Mouse (Mus musculus) heart, embryonic 10.5 days (tissue): ENCODE results near the gene Cdk14. TPM values are rescaled to one million over a fixed set of nuclear protein-coding genes. Genes with fewer than 3 reads are reported as not detected.

ENCODE experiments used
- DNase-seq: peaks from one replicate; pipeline ENCODE4 v3.0.0-alpha.2; 2017; ENCODE audit warnings: low spot score
- H3K27ac ChIP-seq: fragments of 300-500 bp; sonication (generic); 2 replicates; pipeline ENCODE4 v1.5.1; 2016; ENCODE audit warnings: mild to moderate bottlenecking
- H3K27me3 ChIP-seq: fragments of 300-500 bp; sonication (generic); 2 replicates; pipeline ENCODE4 v1.6.1; 2016; ENCODE audit warnings: mild to moderate bottlenecking; ENCODE audit not compliant: poor library complexity, insufficient read depth, severe bottlenecking
- H3K36me3 ChIP-seq: fragments of 300-500 bp; sonication (generic); 2 replicates; pipeline ENCODE4 v1.6.1; 2016; ENCODE audit warnings: mild to moderate bottlenecking, moderate library complexity
- H3K4me1 ChIP-seq: fragments of 300-500 bp; sonication (generic); 2 replicates; pipeline ENCODE4 v1.6.1; 2016; ENCODE audit warnings: mild to moderate bottlenecking
- H3K4me3 ChIP-seq: fragments of 300-500 bp; sonication (generic); 2 replicates; pipeline ENCODE4 v1.5.1; 2016; ENCODE audit warnings: mild to moderate bottlenecking, moderate library complexity
- H3K9me3 ChIP-seq: fragments of 300-500 bp; sonication (generic); 2 replicates; pipeline ENCODE4 v1.6.1; 2016; ENCODE audit warnings: mild to moderate bottlenecking, moderate library complexity
- WGBS: fragments of 180-500 bp; shearing (Covaris S2); methylation state at CpG from one replicate; pipeline ENCODE4 v1.1.7; 2016; 5-methylcytosine and 5-hydroxymethylcytosine counted together
- polyA plus RNA-seq: library from polyadenylated mRNA; unstranded; fragments of >200 nt; fragmentation: Nextera tagmentation; extraction: Ambion mirVana; gene quantifications from 2 replicates; pipeline ENCODE4 v1.2.1, GENCODE M21; 2016

The Cdk14 gene
- polyA plus RNA-seq, 1 experiment from 2014 or later: 17.7 TPM

- H3K9me3 ChIP-seq: no peaks in the 10 kb centered on the region
- peaks cover 11% of the 10 kb centered on the region for H3K4me1 ChIP-seq
Measured at GRCm38 (mm10) chr5:5296773-5297172, 123.3 kb downstream of the Cdk14 start.

GRCm38 (mm10) chr5:5292830-5293542, 127.1 kb downstream of the Cdk14 start:
- H3K9me3 ChIP-seq: no peaks in the 10 kb centered on the region
- no peaks in the 10 kb centered on the region for H3K36me3 ChIP-seq
- 90% methylated on average over 8 of the region's 8 CpGs for WGBS
- no peaks in the 10 kb centered on the region for H3K27me3 ChIP-seq
- H3K27ac ChIP-seq: no peak overlapping the region
- no peak for DNase-seq
- no peak overlapping the region for H3K4me3 ChIP-seq
- peaks cover 9% of the 10 kb centered on the region for H3K4me1 ChIP-seq

More at GRCm38 (mm10) chr5:5296773-5297172, 123.3 kb downstream of the Cdk14 start:
- no peak for DNase-seq
- no peak overlapping the region for H3K4me3 ChIP-seq
- no peaks in the 10 kb centered on the region for H3K27me3 ChIP-seq
- H3K36me3 ChIP-seq: no peaks in the 10 kb centered on the region
- no peak overlapping the region for H3K27ac ChIP-seq

GRCm38 (mm10) chr5:5291321-5291991, 128.7 kb downstream of the Cdk14 start:
- no peak overlapping the region for H3K27ac ChIP-seq
- no peak overlapping the region for H3K4me3 ChIP-seq
- H3K4me1 ChIP-seq: peaks cover 9% of the 10 kb centered on the region
- no peak for DNase-seq
- H3K36me3 ChIP-seq: no peaks in the 10 kb centered on the region
- 78% methylated on average over 6 of the region's 6 CpGs for WGBS
- H3K27me3 ChIP-seq: no peaks in the 10 kb centered on the region
- H3K9me3 ChIP-seq: no peaks in the 10 kb centered on the region

- DNase-seq: no peak
- Histone ChIP-seq H3K9me3 (no peaks in the 10 kb centered on the region), H3K36me3 (no peaks in the 10 kb centered on the region), H3K27me3 (no peaks in the 10 kb centered on the region), H3K27ac (no peak overlapping the region), H3K4me3 (no peak overlapping the region), H3K4me1 (peaks cover 9% of the 10 kb centered on the region)
- WGBS: 60% methylated on average over 4 of the region's 4 CpGs
Measured at GRCm38 (mm10) chr5:5290714-5291113, 129.4 kb downstream of the Cdk14 start.

GRCm38 (mm10) chr5:5285876-5286275, 134.2 kb downstream of the Cdk14 start:
- no peak overlapping the region for H3K4me3 ChIP-seq
- peaks cover 20% of the 10 kb centered on the region for H3K4me1 ChIP-seq
- 67% methylated on average over 3 of the region's 3 CpGs for whole genome bisulfite sequencing
- no peaks in the 10 kb centered on the region for H3K9me3 ChIP-seq
- H3K36me3 ChIP-seq: no peaks in the 10 kb centered on the region
- no peak overlapping the region for H3K27ac ChIP-seq
- H3K27me3 ChIP-seq: no peaks in the 10 kb centered on the region
- DNase-seq: no peak

GRCm38 (mm10) chr5:5284531-5284930, 135.6 kb downstream of the Cdk14 start:
- no peak for DNase-seq
- Histone ChIP-seq H3K9me3 (no peaks in the 10 kb centered on the region), H3K36me3 (no peaks in the 10 kb centered on the region), H3K4me1 (peaks cover 11% of the 10 kb centered on the region), H3K27ac (no peak overlapping the region), H3K4me3 (no peak overlapping the region), H3K27me3 (no peaks in the 10 kb centered on the region)
- 83% methylated on average over 5 of the region's 5 CpGs for WGBS

GRCm38 (mm10) chr5:5283756-5284430, 136.2 kb downstream of the Cdk14 start:
- peaks cover 11% of the 10 kb centered on the region for H3K4me1 ChIP-seq
- H3K9me3 ChIP-seq: no peaks in the 10 kb centered on the region
- no peaks in the 10 kb centered on the region for H3K36me3 ChIP-seq
- no peak for DNase-seq
- no peak overlapping the region for H3K27ac ChIP-seq
- H3K27me3 ChIP-seq: no peaks in the 10 kb centered on the region
- 69% methylated on average over 6 of the region's 6 CpGs for WGBS
- H3K4me3 ChIP-seq: no peak overlapping the region

- Histone ChIP-seq H3K36me3 (no peaks in the 10 kb centered on the region), H3K4me3 (no peak overlapping the region), H3K27ac (no peak overlapping the region), H3K4me1 (peaks cover 11% of the 10 kb centered on the region), H3K27me3 (no peaks in the 10 kb centered on the region), H3K9me3 (no peaks in the 10 kb centered on the region)
- WGBS: 81% methylated on average over 5 of the region's 5 CpGs
- no peak for DNase-seq
Measured at GRCm38 (mm10) chr5:5282425-5282824, 137.7 kb downstream of the Cdk14 start.

- H3K27me3 ChIP-seq: no peaks in the 10 kb centered on the region
- peaks cover 11% of the 10 kb centered on the region; the same call in 1 of the 2 replicates for H3K4me1 ChIP-seq
- H3K36me3 ChIP-seq: no peaks in the 10 kb centered on the region
- no peak overlapping the region for H3K4me3 ChIP-seq
- H3K27ac ChIP-seq: peak overlapping the region; percentile 2; the same call in 1 of the 2 replicates
- H3K9me3 ChIP-seq: no peaks in the 10 kb centered on the region
- no peak for DNase-seq
- 61% methylated on average over 2 of the region's 2 CpGs for WGBS
Measured at GRCm38 (mm10) chr5:5275321-5275720, 144.8 kb downstream of the Cdk14 start.

- H3K4me3 ChIP-seq: no peak overlapping the region
- 59% methylated on average over 6 of the region's 6 CpGs for WGBS
- H3K27ac ChIP-seq: no peak overlapping the region
- no peak for DNase-seq
- H3K9me3 ChIP-seq: no peaks in the 10 kb centered on the region
- no peaks in the 10 kb centered on the region for H3K27me3 ChIP-seq
- peaks cover 12% of the 10 kb centered on the region; the same call in 1 of the 2 replicates for H3K4me1 ChIP-seq
- no peaks in the 10 kb centered on the region for H3K36me3 ChIP-seq
Measured at GRCm38 (mm10) chr5:5274318-5274717, 145.8 kb downstream of the Cdk14 start.

GRCm38 (mm10) chr5:5266787-5267126, 153.4 kb downstream of the Cdk14 start:
- 83% methylated on average over 3 of the region's 3 CpGs for WGBS

GRCm38 (mm10) chr5:5265861-5266786, 154.0 kb downstream of the Cdk14 start:
- Histone ChIP-seq H3K27ac (no peak overlapping the region), H3K9me3 (no peaks in the 10 kb centered on the region), H3K4me1 (peaks cover 35% of the 10 kb centered on the region), H3K4me3 (peak overlapping the region; percentile 0; the same call in 1 of the 2 replicates), H3K27me3 (no peaks in the 10 kb centered on the region), H3K36me3 (no peaks in the 10 kb centered on the region)
- 49% methylated on average over 10 of the region's 10 CpGs for whole genome bisulfite sequencing
- no peak for DNase-seq

More at GRCm38 (mm10) chr5:5266787-5267126, 153.4 kb downstream of the Cdk14 start:
- H3K4me3 ChIP-seq: no peak overlapping the region
- no peak for DNase-seq
- no peaks in the 10 kb centered on the region for H3K36me3 ChIP-seq
- H3K4me1 ChIP-seq: peaks cover 29% of the 10 kb centered on the region
- H3K27me3 ChIP-seq: no peaks in the 10 kb centered on the region
- no peaks in the 10 kb centered on the region for H3K9me3 ChIP-seq
- H3K27ac ChIP-seq: no peak overlapping the region
